Mouse (Mus musculus): ENCODE data around the gene Gm4787. TPM values are rescaled to one million over a fixed set of nuclear protein-coding genes. Genes with fewer than 3 reads are reported as not detected.
"Not testable (repeated sequence)": the region's sequence is repeated elsewhere in the genome, so short reads cannot be mapped to it uniquely, and the experiment has no call there.

The Gm4787 gene
- polyA plus RNA-seq (2015; fragmentation: Nextera tagmentation; extraction: Ambion mirVana) = 0.16 and 0.20 TPM in 2 replicates

- not testable (repeated sequence) for H3K4me1 ChIP-seq (ENCODE audit: control insufficient read depth, insufficient read depth, low read length); H3K27ac ChIP-seq (ENCODE audit: low read length); H3K9me3 ChIP-seq (ENCODE audit: control insufficient read depth, low read length); H3K27me3 ChIP-seq (replicated peaks; ENCODE audit: control insufficient read depth, insufficient read depth, low read length); H3K36me3 ChIP-seq (ENCODE audit: control insufficient read depth, insufficient read depth, low read length); ATAC-seq; H3K4me3 ChIP-seq (ENCODE audit: low read length); H3K4me2 ChIP-seq (ENCODE audit: low read depth, low read length); H3K9ac ChIP-seq (ENCODE audit: low read depth, low read length)
- WGBS = 67% methylated on average over 1 of the region's 1 CpGs
Measured at GRCm38 (mm10) chr12:81379364-81379763, at the start of gene Gm4787. Gm4787 (minus strand) TSS chr12:81379464.

GRCm38 (mm10) chr12:81421846-81422245, 42.6 kb upstream of the Gm4787 start, which contains the start of gene Adam4:
Adam4 (minus strand) TSS chr12:81421946.
- Histone ChIP-seq H3K27ac (ENCODE audit: low read length) (no peak within 1 kb of the TSS), H3K4me3 (ENCODE audit: low read length) (no peak within 1 kb of the TSS), H3K9ac (ENCODE audit: low read depth, low read length) (no peak within 1 kb of the TSS), H3K27me3 (replicated peaks; ENCODE audit: control insufficient read depth, insufficient read depth, low read length) (no peaks in the 10 kb centered on the region), H3K36me3 (ENCODE audit: control insufficient read depth, insufficient read depth, low read length) (0 out of 2 replicates have a peak, but pooled peaks cover 2% of the 10 kb centered on the region), H3K4me1 (ENCODE audit: control insufficient read depth, insufficient read depth, low read length) (no peaks in the 10 kb centered on the region), H3K4me2 (ENCODE audit: low read depth, low read length) (no peak within 1 kb of the TSS), H3K9me3 (ENCODE audit: control insufficient read depth, low read length) (peaks cover 20% of the 10 kb centered on the region)
- WGBS = 78% methylated on average over 1 of the region's 1 CpGs
- ATAC-seq = no peak

GRCm38 (mm10) chr12:81413211-81413610, 33.9 kb upstream of the Gm4787 start:
- H3K9ac ChIP-seq (ENCODE audit: low read depth, low read length) = no peak overlapping the region
- WGBS = 90% methylated on average over 3 of the region's 3 CpGs
- H3K4me3 ChIP-seq (ENCODE audit: low read length) = no peak overlapping the region
- no peak overlapping the region for H3K4me2 ChIP-seq (ENCODE audit: low read depth, low read length)
- no peaks in the 10 kb centered on the region for H3K4me1 ChIP-seq (ENCODE audit: control insufficient read depth, insufficient read depth, low read length)
- H3K27me3 ChIP-seq (replicated peaks; ENCODE audit: control insufficient read depth, insufficient read depth, low read length) = no peaks in the 10 kb centered on the region
- no peak overlapping the region for H3K27ac ChIP-seq (ENCODE audit: low read length)
- no peaks in the 10 kb centered on the region for H3K36me3 ChIP-seq (ENCODE audit: control insufficient read depth, insufficient read depth, low read length)
- ATAC-seq = no peak
- no peaks in the 10 kb centered on the region for H3K9me3 ChIP-seq (ENCODE audit: control insufficient read depth, low read length)

GRCm38 (mm10) chr12:81408966-81409365, 29.7 kb upstream of the Gm4787 start:
- no peak for ATAC-seq
- Histone ChIP-seq H3K9ac (ENCODE audit: low read depth, low read length) (no peak overlapping the region), H3K9me3 (ENCODE audit: control insufficient read depth, low read length) (no peaks in the 10 kb centered on the region), H3K4me3 (ENCODE audit: low read length) (no peak overlapping the region), H3K4me1 (ENCODE audit: control insufficient read depth, insufficient read depth, low read length) (no peaks in the 10 kb centered on the region), H3K27me3 (replicated peaks; ENCODE audit: control insufficient read depth, insufficient read depth, low read length) (no peaks in the 10 kb centered on the region), H3K27ac (ENCODE audit: low read length) (no peak overlapping the region), H3K4me2 (ENCODE audit: low read depth, low read length) (no peak overlapping the region), H3K36me3 (ENCODE audit: control insufficient read depth, insufficient read depth, low read length) (no peaks in the 10 kb centered on the region)
- WGBS = 79% methylated on average over 3 of the region's 3 CpGs

GRCm38 (mm10) chr12:81402187-81402586, 22.9 kb upstream of the Gm4787 start:
- H3K9ac ChIP-seq (ENCODE audit: low read depth, low read length) = no peak overlapping the region
- H3K27ac ChIP-seq (ENCODE audit: low read length) = no peak overlapping the region
- H3K4me1 ChIP-seq (ENCODE audit: control insufficient read depth, insufficient read depth, low read length) = no peaks in the 10 kb centered on the region
- WGBS = 16% methylated on average over 1 of the region's 1 CpGs
- no peaks in the 10 kb centered on the region for H3K27me3 ChIP-seq (replicated peaks; ENCODE audit: control insufficient read depth, insufficient read depth, low read length)
- no peaks in the 10 kb centered on the region for H3K9me3 ChIP-seq (ENCODE audit: control insufficient read depth, low read length)
- H3K36me3 ChIP-seq (ENCODE audit: control insufficient read depth, insufficient read depth, low read length) = no peaks in the 10 kb centered on the region
- H3K4me3 ChIP-seq (ENCODE audit: low read length) = no peak overlapping the region
- ATAC-seq = 0 out of 2 replicates have a peak, but pooled peaks have one; percentile 50
- no peak overlapping the region for H3K4me2 ChIP-seq (ENCODE audit: low read depth, low read length)

- Histone ChIP-seq H3K36me3 (ENCODE audit: control insufficient read depth, insufficient read depth, low read length) (no peaks in the 10 kb centered on the region), H3K9ac (ENCODE audit: low read depth, low read length) (no peak overlapping the region), H3K27me3 (replicated peaks; ENCODE audit: control insufficient read depth, insufficient read depth, low read length) (peaks cover 5% of the 10 kb centered on the region), H3K27ac (ENCODE audit: low read length) (no peak overlapping the region), H3K4me2 (ENCODE audit: low read depth, low read length) (no peak overlapping the region), H3K9me3 (ENCODE audit: control insufficient read depth, low read length) (no peaks in the 10 kb centered on the region), H3K4me3 (ENCODE audit: low read length) (no peak overlapping the region), H3K4me1 (ENCODE audit: control insufficient read depth, insufficient read depth, low read length) (peaks cover 2% of the 10 kb centered on the region; the same call in 1 of the 2 replicates)
- no peak for ATAC-seq
- 71% methylated on average over 5 of the region's 5 CpGs for WGBS
Measured at GRCm38 (mm10) chr12:81333841-81334240, 45.4 kb downstream of the Gm4787 start.

- no peaks in the 10 kb centered on the region for H3K36me3 ChIP-seq (ENCODE audit: control insufficient read depth, insufficient read depth, low read length)
- peaks cover 5% of the 10 kb centered on the region for H3K27me3 ChIP-seq (replicated peaks; ENCODE audit: control insufficient read depth, insufficient read depth, low read length)
- no peaks in the 10 kb centered on the region for H3K9me3 ChIP-seq (ENCODE audit: control insufficient read depth, low read length)
- H3K9ac ChIP-seq (ENCODE audit: low read depth, low read length) = peak within 1 kb of the TSS; percentile 74
- peak; percentile 81 for ATAC-seq
- H3K27ac ChIP-seq (ENCODE audit: low read length) = no peak within 1 kb of the TSS
- H3K4me1 ChIP-seq (ENCODE audit: control insufficient read depth, insufficient read depth, low read length) = peaks cover 2% of the 10 kb centered on the region; the same call in 1 of the 2 replicates
- peak within 1 kb of the TSS; percentile 99 for H3K4me2 ChIP-seq (ENCODE audit: low read depth, low read length)
- under 1% methylated on average over 47 of the region's 47 CpGs for WGBS
- peak within 1 kb of the TSS; percentile 69 for H3K4me3 ChIP-seq (ENCODE audit: low read length)
Measured at GRCm38 (mm10) chr12:81332875-81333421, 46.3 kb downstream of the Gm4787 start, which contains the start of gene Slc8a3. Slc8a3 (minus strand) TSS chr12:81333180.

- ATAC-seq = peak; percentile 66
- peak overlapping the region; percentile 74 for H3K9ac ChIP-seq (ENCODE audit: low read depth, low read length)
- H3K27me3 ChIP-seq (replicated peaks; ENCODE audit: control insufficient read depth, insufficient read depth, low read length) = peaks cover 5% of the 10 kb centered on the region
- H3K4me2 ChIP-seq (ENCODE audit: low read depth, low read length) = peak overlapping the region; percentile 99
- H3K36me3 ChIP-seq (ENCODE audit: control insufficient read depth, insufficient read depth, low read length) = no peaks in the 10 kb centered on the region
- H3K4me1 ChIP-seq (ENCODE audit: control insufficient read depth, insufficient read depth, low read length) = peaks cover 2% of the 10 kb centered on the region; the same call in 1 of the 2 replicates
- 2% methylated on average over 54 of the region's 54 CpGs for WGBS
- H3K4me3 ChIP-seq (ENCODE audit: low read length) = peak overlapping the region; percentile 69
- H3K27ac ChIP-seq (ENCODE audit: low read length) = no peak overlapping the region
- H3K9me3 ChIP-seq (ENCODE audit: control insufficient read depth, low read length) = no peaks in the 10 kb centered on the region
Measured at GRCm38 (mm10) chr12:81331937-81332874, 47.1 kb downstream of the Gm4787 start.

GRCm38 (mm10) chr12:81331046-81331638, 48.1 kb downstream of the Gm4787 start:
- no peak overlapping the region for H3K4me3 ChIP-seq (ENCODE audit: low read length)
- H3K4me1 ChIP-seq (ENCODE audit: control insufficient read depth, insufficient read depth, low read length) = peaks cover 2% of the 10 kb centered on the region; the same call in 1 of the 2 replicates
- H3K4me2 ChIP-seq (ENCODE audit: low read depth, low read length) = no peak overlapping the region
- H3K27ac ChIP-seq (ENCODE audit: low read length) = no peak overlapping the region
- no peaks in the 10 kb centered on the region for H3K36me3 ChIP-seq (ENCODE audit: control insufficient read depth, insufficient read depth, low read length)
- no peak for ATAC-seq
- H3K27me3 ChIP-seq (replicated peaks; ENCODE audit: control insufficient read depth, insufficient read depth, low read length) = peaks cover 5% of the 10 kb centered on the region
- WGBS = 46% methylated on average over 5 of the region's 5 CpGs
- H3K9ac ChIP-seq (ENCODE audit: low read depth, low read length) = no peak overlapping the region
- no peaks in the 10 kb centered on the region for H3K9me3 ChIP-seq (ENCODE audit: control insufficient read depth, low read length)
